Mouse (Mus musculus): ENCODE data around the gene Mvd.

DNA sequence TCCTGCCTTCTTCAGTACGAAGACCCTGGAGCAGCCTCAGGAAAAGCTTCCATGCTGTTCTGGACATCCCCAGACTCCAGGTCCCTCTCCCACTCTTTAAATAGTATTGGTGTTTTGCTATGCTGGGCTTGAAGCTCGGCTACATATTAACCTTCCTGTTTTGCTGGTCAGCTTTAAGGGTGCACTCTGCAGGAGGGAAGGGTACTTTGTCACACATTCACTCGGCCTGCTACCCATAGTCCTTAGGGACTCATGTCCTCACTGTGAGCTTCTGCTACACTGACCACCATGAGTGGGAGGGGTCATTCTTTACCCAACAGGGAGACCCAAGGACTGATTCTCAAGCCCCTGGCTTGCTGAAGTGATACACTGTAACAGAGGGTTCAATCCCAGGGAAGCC, 12.6 kb downstream of the Mvd start:
- no peak for TF ChIP-seq CTCF (IDR thresholded peaks at IDR 0.05; ENCODE audit: control insufficient read depth, insufficient read depth, low read length)
- no peak for TF ChIP-seq POLR2A (IDR thresholded peaks at IDR 0.05; ENCODE audit: borderline replicate concordance, control insufficient read depth, low read depth, low read length)

All from bone marrow, adult 2 months (tissue).